Mouse (Mus musculus) liver (tissue): ENCODE data around the gene Polr3g.
"Not testable (repeated sequence)": the region's sequence is repeated elsewhere in the genome, so short reads cannot be mapped to it uniquely, and the experiment has no call there.

ENCODE experiments used
- DNase-seq: peaks from one replicate; pipeline ENCODE4 v3.0.0-alpha.2; 2020; ENCODE audit warnings: mixed read lengths

Polr3g gene

DNA sequence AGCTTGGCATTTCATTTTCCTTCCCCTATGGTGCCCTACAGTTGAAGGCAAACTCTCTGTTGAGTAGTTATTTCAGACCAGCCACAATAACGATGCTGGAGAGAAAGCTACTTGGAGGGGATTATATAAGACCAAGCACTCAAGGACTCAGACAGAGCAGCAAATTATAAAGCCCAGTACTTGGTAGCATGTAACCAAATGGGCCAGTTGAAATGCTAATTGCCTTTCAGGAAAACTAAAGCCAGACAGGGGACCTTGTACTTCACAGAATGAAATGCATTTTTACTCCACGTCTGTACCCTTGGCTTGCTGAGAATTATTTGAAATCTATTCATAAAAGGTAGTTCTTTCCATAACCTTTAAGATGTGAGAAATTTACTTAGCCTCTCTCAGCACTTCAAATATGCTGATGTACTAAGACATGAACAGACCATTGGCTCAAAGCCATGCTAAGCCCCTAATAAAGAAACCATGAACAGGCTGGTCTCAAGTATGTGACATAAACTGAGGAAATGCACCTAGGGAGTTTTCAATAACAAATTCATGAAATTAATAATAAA lies 82.1 kb downstream of the Polr3g start:
- no peak for DNase-seq

DNA sequence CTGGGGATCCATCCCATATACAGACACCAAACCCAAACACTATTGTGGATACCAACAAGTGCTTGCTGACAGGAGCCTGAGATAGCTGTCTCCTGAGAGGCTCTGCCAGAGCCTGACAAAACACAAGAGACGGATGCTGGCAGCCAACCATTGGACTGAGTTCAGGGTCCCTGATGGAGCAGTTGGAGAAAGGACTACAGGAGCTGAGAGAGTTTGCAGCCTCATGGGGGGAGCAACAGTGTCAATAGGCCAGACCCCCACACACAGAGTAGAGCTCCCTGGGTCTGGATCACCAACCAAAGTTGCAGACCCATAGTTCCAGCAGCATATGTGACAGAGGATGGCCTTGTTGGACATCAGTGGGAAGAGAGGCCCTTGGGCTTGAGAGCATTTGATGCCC lies 83.0 kb downstream of the Polr3g start:
- DNase-seq = not testable (repeated sequence)
